Mouse (Mus musculus) intestine, postnatal 0 days (tissue): ENCODE data around the gene Dst. TPM values are rescaled to one million over a fixed set of nuclear protein-coding genes. Genes with fewer than 3 reads are reported as not detected.

Experiments used
- ATAC-seq: fragments of 200-750 bp; cut with Nextera tagmentation; 2 replicates; pipeline ENCODE4 v1.8.0; 2017; ENCODE audit warnings: mild to moderate bottlenecking, moderate TSS enrichment, moderate library complexity
- H3K27ac ChIP-seq: fragments of 300-500 bp; sonication (generic); 2 replicates; pipeline ENCODE4 v1.5.1; 2014; ENCODE audit warnings: mild to moderate bottlenecking, low read depth, low read length, moderate library complexity
- H3K27me3 ChIP-seq: fragments of 300-500 bp; sonication (generic); replicated peaks from 2 replicates; pipeline ENCODE4 v1.6.1; 2014; ENCODE audit warnings: low read length, mixed read lengths; ENCODE audit not compliant: control insufficient read depth, insufficient read depth
- H3K36me3 ChIP-seq: fragments of 300-500 bp; sonication (generic); 2 replicates; pipeline ENCODE4 v1.6.1; 2014; ENCODE audit warnings: mild to moderate bottlenecking, moderate library complexity; ENCODE audit not compliant: control insufficient read depth, insufficient read depth
- H3K4me1 ChIP-seq: fragments of 300-500 bp; sonication (generic); replicated peaks from 2 replicates; pipeline ENCODE4 v1.6.1; 2014; ENCODE audit warnings: antibody characterized with exemption, low read length, mixed read lengths; ENCODE audit not compliant: control insufficient read depth, insufficient read depth
- H3K4me2 ChIP-seq: fragments of 300-500 bp; sonication (generic); replicated peaks from 2 replicates; pipeline ENCODE4 v1.6.1; 2014; ENCODE audit warnings: low read depth, mild to moderate bottlenecking, moderate library complexity
- H3K4me3 ChIP-seq: fragments of 300-500 bp; sonication (generic); 2 replicates; pipeline ENCODE4 v1.5.1; 2014; ENCODE audit warnings: low read depth, low read length
- H3K9ac ChIP-seq: fragments of 300-500 bp; sonication (generic); 2 replicates; pipeline ENCODE4 v1.6.1; 2014; ENCODE audit warnings: mild to moderate bottlenecking, low read depth, low read length
- H3K9me3 ChIP-seq: fragments of 300-500 bp; sonication (generic); 2 replicates; pipeline ENCODE4 v1.6.1; 2016; ENCODE audit warnings: mixed run types; ENCODE audit not compliant: control insufficient read depth
- CTCF ChIP-seq: sonication (generic); IDR thresholded peaks from 2 replicates; pipeline ENCODE4 v1.5.1; 2016; ENCODE audit warnings: low read depth, mild to moderate bottlenecking, control low read depth, antibody characterized with exemption, moderate library complexity
- WGBS: fragments of 180-500 bp; shearing (Covaris S2); extraction: QIAGEN DNeasy Blood & Tissue Kit; methylation state at CpG from one replicate; pipeline ENCODE4 v1.1.7; 2014; 5-methylcytosine and 5-hydroxymethylcytosine counted together
- polyA plus RNA-seq: library from polyadenylated mRNA; unstranded; fragments of >200 nt; fragmentation: Nextera tagmentation; extraction: Ambion mirVana; gene quantifications from 2 replicates; pipeline ENCODE4 v1.2.1, GENCODE M21; 2015

Gene Dst
- polyA plus RNA-seq, 1 experiment from 2014 or later = 19.0 TPM

GRCm38 (mm10) chr1:34069514-34070290 lies 161.7 kb downstream of the Dst start:
- Histone ChIP-seq H3K4me1 (no peaks in the 10 kb centered on the region), H3K4me2 (no peak overlapping the region), H3K9ac (no peak overlapping the region), H3K27ac (no peak overlapping the region), H3K4me3 (no peak overlapping the region), H3K9me3 (no peaks in the 10 kb centered on the region), H3K27me3 (no peaks in the 10 kb centered on the region), H3K36me3 (no peaks in the 10 kb centered on the region)
- no peak for ATAC-seq
- 91% methylated on average over 10 of the region's 10 CpGs for WGBS
- no peak for TF ChIP-seq CTCF

DNA sequence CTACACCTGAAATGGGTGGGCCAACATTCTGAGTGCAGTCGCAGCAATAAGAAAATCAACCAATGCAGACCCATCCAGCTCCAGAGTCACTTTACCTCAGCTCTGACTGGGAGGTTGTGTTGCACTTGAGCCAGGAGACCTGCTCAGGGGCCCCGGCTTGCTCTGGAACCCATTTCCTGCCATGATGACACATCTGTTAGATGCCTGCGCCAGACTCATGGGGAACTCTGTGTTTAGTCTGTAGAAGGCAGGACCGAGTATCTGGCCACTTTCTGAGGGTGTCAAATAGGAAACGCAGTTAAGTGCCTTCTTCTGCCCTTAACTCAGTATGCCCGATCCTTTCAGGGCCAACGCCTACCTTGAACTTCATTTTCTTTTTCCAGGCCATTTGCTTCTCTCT lies 162.4 kb downstream of the Dst start:
- Histone ChIP-seq H3K27me3 (no peaks in the 10 kb centered on the region), H3K4me1 (no peaks in the 10 kb centered on the region), H3K4me3 (no peak overlapping the region), H3K9me3 (no peaks in the 10 kb centered on the region), H3K27ac (no peak overlapping the region), H3K4me2 (no peak overlapping the region), H3K9ac (no peak overlapping the region), H3K36me3 (no peaks in the 10 kb centered on the region)
- no peak for TF ChIP-seq CTCF
- WGBS = 68% methylated on average over 7 of the region's 7 CpGs
- no peak for ATAC-seq

DNA sequence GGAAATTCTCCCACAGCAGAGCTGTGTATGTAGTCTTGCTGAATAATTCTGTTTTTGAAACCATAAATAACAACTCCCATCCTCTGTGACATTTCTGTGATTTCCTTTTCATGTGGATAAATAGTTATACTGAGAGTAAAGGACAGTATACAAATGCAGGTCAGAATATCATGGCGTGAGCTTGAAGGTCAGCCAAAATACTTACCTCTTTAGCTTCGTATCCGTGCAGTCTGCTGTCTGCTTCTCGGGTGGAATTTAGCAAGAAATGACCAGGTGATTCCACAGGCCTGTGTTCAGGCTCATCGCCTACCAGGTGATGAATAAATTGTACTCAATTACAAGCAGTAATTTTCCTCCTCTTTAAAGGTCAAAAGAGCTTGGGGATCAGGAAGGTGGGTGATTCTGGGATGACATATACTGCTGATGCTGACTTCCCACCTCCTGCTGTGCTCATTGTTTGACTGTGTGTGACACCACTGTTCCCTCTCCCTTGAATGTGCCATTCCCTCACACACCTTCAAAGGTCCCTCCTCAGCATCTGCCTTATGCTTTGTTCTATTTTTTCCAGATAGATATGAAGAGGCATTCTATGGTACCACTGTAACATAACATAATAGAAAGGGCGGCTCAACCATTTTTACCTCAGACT lies 163.1 kb downstream of the Dst start:
- no peak for TF ChIP-seq CTCF

DNA sequence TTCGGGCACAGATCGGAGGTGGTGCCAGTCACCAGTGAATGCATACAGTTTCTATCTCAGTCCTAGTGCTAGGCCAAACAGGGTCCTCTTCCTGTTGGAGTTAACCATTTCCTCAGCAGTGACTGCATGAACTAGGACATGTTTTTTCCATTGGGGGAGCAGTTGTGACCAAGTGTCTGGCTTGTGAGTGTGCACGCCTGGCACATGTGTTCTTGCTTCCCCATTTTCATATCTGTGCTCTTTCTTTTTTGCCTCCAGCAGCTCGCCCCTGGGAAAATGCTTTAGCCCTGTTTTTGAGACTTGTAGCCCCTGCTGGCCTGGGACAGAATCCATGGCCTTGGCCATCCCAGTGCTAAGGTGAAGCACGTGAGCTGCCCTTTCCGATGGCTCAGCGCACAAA lies 164.2 kb downstream of the Dst start:
- WGBS = 85% methylated on average over 7 of the region's 7 CpGs
- no peak overlapping the region for H3K4me3 ChIP-seq
- no peak overlapping the region for H3K27ac ChIP-seq
- no peaks in the 10 kb centered on the region for H3K4me1 ChIP-seq
- no peaks in the 10 kb centered on the region for H3K36me3 ChIP-seq
- ATAC-seq = no peak
- no peaks in the 10 kb centered on the region for H3K27me3 ChIP-seq
- no peak overlapping the region for H3K4me2 ChIP-seq
- H3K9me3 ChIP-seq = no peaks in the 10 kb centered on the region
- TF ChIP-seq CTCF = no peak
- no peak overlapping the region for H3K9ac ChIP-seq

More for the DNA sequence above, 163.1 kb downstream of the Dst start:
- no peak overlapping the region for H3K27ac ChIP-seq
- H3K4me1 ChIP-seq = no peaks in the 10 kb centered on the region
- no peaks in the 10 kb centered on the region for H3K9me3 ChIP-seq
- WGBS = 82% methylated on average over 6 of the region's 6 CpGs
- no peak overlapping the region for H3K4me2 ChIP-seq
- H3K9ac ChIP-seq = no peak overlapping the region
- no peak overlapping the region for H3K4me3 ChIP-seq
- no peaks in the 10 kb centered on the region for H3K27me3 ChIP-seq
- no peaks in the 10 kb centered on the region for H3K36me3 ChIP-seq
- no peak for ATAC-seq

GRCm38 (mm10) chr1:34073436-34074169 lies 165.6 kb downstream of the Dst start:
- no peak for TF ChIP-seq CTCF
- H3K36me3 ChIP-seq = no peaks in the 10 kb centered on the region
- 44% methylated on average over 10 of the region's 10 CpGs for WGBS
- H3K9me3 ChIP-seq = no peaks in the 10 kb centered on the region
- no peaks in the 10 kb centered on the region for H3K4me1 ChIP-seq
- no peak overlapping the region for H3K9ac ChIP-seq
- no peak overlapping the region for H3K4me3 ChIP-seq
- no peaks in the 10 kb centered on the region for H3K27me3 ChIP-seq
- H3K27ac ChIP-seq = no peak overlapping the region
- no peak for ATAC-seq
- H3K4me2 ChIP-seq = no peak overlapping the region
